Mouse (Mus musculus) limb, embryonic 10.5 days (tissue): Measurements from ENCODE around the gene Zkscan14. TPM values are rescaled to one million over a fixed set of nuclear protein-coding genes. Genes with fewer than 3 reads are reported as not detected.

ENCODE experiments used
- DNase-seq: peaks from one replicate; pipeline ENCODE4 v3.0.0-alpha.2; 2017; ENCODE audit warnings: low spot score
- H3K27ac ChIP-seq: fragments of 300-500 bp; sonication (generic); 2 replicates; pipeline ENCODE4 v1.5.1; 2016; ENCODE audit warnings: mild to moderate bottlenecking
- H3K27me3 ChIP-seq: fragments of 300-500 bp; sonication (generic); 2 replicates; pipeline ENCODE4 v1.6.1; 2016; ENCODE audit warnings: low read depth, mild to moderate bottlenecking; ENCODE audit not compliant: poor library complexity, severe bottlenecking
- H3K36me3 ChIP-seq: fragments of 300-500 bp; sonication (generic); 2 replicates; pipeline ENCODE4 v1.6.1; 2016; ENCODE audit warnings: mild to moderate bottlenecking, moderate library complexity
- H3K4me1 ChIP-seq: fragments of 300-500 bp; sonication (generic); 2 replicates; pipeline ENCODE4 v1.6.1; 2016
- H3K4me3 ChIP-seq: fragments of 300-500 bp; sonication (generic); 2 replicates; pipeline ENCODE4 v1.5.1; 2016; ENCODE audit warnings: mild to moderate bottlenecking, moderate library complexity
- H3K9me3 ChIP-seq: fragments of 300-500 bp; sonication (generic); replicated peaks from 2 replicates; pipeline ENCODE4 v1.6.1; 2016; ENCODE audit warnings: mild to moderate bottlenecking
- WGBS: fragments of 180-500 bp; shearing (Covaris S2); methylation state at CpG from one replicate; pipeline ENCODE4 v1.1.7; 2016; 5-methylcytosine and 5-hydroxymethylcytosine counted together
- polyA plus RNA-seq: library from polyadenylated mRNA; unstranded; fragments of >200 nt; fragmentation: Nextera tagmentation; extraction: Ambion mirVana; gene quantifications from 2 replicates; pipeline ENCODE4 v1.2.1, GENCODE M21; 2016

Zkscan14 gene
- polyA plus RNA-seq, 1 experiment from 2014 or later: 7.3 TPM

DNA sequence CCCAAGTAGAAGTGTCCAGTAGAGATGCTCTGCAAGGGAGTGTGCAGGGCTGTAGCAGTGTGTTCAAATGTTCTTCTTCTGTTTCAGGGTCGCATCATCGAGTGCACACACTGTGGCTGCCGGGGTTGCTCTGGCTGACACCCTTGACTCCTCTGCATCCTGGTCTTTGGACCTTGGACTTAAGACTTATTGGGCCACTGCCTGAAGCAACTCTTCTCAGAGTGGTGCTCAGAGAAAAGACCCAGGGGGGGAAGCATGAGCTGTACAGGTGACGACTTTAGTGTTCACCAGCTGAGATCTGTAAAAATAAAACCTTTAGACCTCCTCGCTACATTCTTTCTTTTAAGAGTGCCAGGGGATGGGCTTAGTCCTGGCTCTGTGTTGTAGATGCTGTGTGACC is 53.9 kb downstream of the Zkscan14 start:
- H3K36me3 ChIP-seq: peaks cover 100% of the 10 kb centered on the region
- H3K9me3 ChIP-seq: no peaks in the 10 kb centered on the region
- H3K4me3 ChIP-seq: no peak overlapping the region
- DNase-seq: no peak
- H3K27me3 ChIP-seq: no peaks in the 10 kb centered on the region
- H3K4me1 ChIP-seq: no peaks in the 10 kb centered on the region
- no peak overlapping the region for H3K27ac ChIP-seq
- WGBS: 94% methylated on average over 5 of the region's 5 CpGs

Other genes starting within 250 kb of the Zkscan14 start
- gene Smurf1, start 236.0 kb downstream of the Zkscan14 start, polyA plus RNA-seq: 15.0 and 19.4 TPM in 2 replicates
- not detected in 2 replicates for gene Gm4871, start 169.1 kb downstream of the Zkscan14 start, polyA plus RNA-seq
- gene 1700018F24Rik, start 158.9 kb downstream of the Zkscan14 start, polyA plus RNA-seq: not detected in 2 replicates
- gene Arpc1a, start 118.0 kb downstream of the Zkscan14 start, polyA plus RNA-seq: 111 and 125 TPM in 2 replicates
- gene Kpna7, start 117.8 kb downstream of the Zkscan14 start, polyA plus RNA-seq: not detected in 2 replicates
- gene Arpc1b, start 87.7 kb downstream of the Zkscan14 start, polyA plus RNA-seq: 148 and 161 TPM in 2 replicates
- gene Pdap1, start 61.6 kb downstream of the Zkscan14 start, polyA plus RNA-seq: 133 and 154 TPM in 2 replicates
- gene Bud31, start 61.5 kb downstream of the Zkscan14 start, polyA plus RNA-seq: 277 and 305 TPM in 2 replicates
- 18.4 and 21.8 TPM in 2 replicates for gene Ptcd1, start 34.8 kb downstream of the Zkscan14 start, polyA plus RNA-seq
- gene Cpsf4, start 34.7 kb downstream of the Zkscan14 start, polyA plus RNA-seq: 90.8 and 93.9 TPM in 2 replicates
- 530 and 569 TPM in 2 replicates for gene Atp5j2, start 9.8 kb downstream of the Zkscan14 start, polyA plus RNA-seq
- gene Zkscan5, start 2.7 kb upstream of the Zkscan14 start, polyA plus RNA-seq: 16.2 and 20.9 TPM in 2 replicates
- gene Zfp655, start 29.8 kb upstream of the Zkscan14 start, polyA plus RNA-seq: 26.0 and 31.2 TPM in 2 replicates
- gene Zscan25, start 78.6 kb upstream of the Zkscan14 start, polyA plus RNA-seq: 0.43 and 0.67 TPM in 2 replicates
- gene Cyp3a57, start 143.4 kb upstream of the Zkscan14 start, polyA plus RNA-seq: not detected in 2 replicates